Mouse (Mus musculus) layer of hippocampus, postnatal 25 days (tissue): ENCODE results near the gene Olfr341. TPM values are rescaled to one million over a fixed set of nuclear protein-coding genes. Genes with fewer than 3 reads are reported as not detected.

Experiments used
- DNase-seq, 2 experiments: peaks; one replicate each; pipeline ENCODE4 v3.0.0; 2022; ENCODE audit warnings: mixed read lengths in 2 of 2, low spot score in 1 of 2; ENCODE audit errors: extremely low spot score in 1 of 2
- total RNA-seq, 2 experiments: library from RNA; stranded (reverse); gene quantifications; 2 replicates each; pipeline ENCODE4 v1.2.3; 2021

Gene Olfr341
- total RNA-seq, result not detected

DNA sequence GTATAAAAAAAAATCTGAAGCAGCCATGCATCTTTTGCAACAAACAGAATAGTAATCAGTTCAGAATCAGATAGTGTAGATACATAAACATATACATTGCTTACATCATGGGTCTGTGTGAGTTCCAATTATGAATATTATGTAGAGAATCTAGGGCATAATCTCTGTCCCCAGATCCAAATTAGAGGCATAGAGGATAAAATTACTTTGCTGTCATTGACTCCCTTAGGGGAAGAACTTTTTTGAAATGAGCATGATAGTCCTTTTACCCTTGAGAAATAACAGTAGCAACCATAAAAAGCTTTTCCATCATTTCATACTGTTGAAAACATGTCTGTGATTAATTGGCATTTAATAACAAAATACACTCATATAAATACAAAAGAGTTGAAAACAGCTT is at the start of gene Olfr341:
Olfr341 (minus strand) TSS at position 101 of the 400 bp plus-strand sequence.
- DNase-seq, result no peak

DNA sequence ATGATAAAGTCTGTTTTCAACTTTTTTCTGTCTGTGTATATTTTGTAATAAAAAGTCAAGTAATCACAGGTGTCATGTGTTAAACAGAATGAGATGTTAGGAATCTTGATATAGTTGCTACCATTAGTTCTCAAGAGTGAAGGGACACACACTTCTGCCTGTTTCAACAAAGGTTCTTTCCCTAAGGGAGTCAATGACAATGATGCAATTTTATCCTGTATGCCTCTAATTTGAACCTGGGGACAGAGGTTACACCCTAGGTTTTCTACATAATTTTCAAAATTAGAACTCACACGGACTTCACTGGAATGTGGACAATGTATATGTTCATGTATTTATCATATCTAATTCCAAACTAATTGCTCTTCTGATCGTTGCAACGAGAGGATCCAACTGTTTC is 42.4 kb upstream of the Olfr341 start, which contains the start of gene Olfr342:
Olfr342 (plus strand) TSS at position 301 of the 400 bp plus-strand sequence.
- DNase-seq, result no peak

DNA sequence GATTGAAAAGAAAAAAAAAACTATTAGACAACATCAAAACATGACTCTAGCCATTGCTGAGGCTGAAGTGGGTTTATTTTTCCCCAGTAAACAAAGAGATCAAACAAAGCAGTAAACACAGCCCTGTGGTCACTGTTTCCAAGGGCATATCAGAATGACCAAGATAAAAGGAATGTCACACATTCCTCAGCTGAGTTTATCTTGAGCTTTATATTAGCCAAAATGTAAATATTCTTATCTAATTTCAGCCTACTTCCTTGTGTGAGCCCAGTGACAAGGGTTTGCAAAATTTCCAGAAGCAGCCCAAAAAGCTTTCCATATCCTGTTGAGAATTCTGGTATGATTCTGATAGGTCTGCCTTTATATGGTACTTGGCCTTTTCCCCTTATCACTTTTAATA is 8.6 kb downstream of the Olfr341 start:
- no peak for DNase-seq

DNA sequence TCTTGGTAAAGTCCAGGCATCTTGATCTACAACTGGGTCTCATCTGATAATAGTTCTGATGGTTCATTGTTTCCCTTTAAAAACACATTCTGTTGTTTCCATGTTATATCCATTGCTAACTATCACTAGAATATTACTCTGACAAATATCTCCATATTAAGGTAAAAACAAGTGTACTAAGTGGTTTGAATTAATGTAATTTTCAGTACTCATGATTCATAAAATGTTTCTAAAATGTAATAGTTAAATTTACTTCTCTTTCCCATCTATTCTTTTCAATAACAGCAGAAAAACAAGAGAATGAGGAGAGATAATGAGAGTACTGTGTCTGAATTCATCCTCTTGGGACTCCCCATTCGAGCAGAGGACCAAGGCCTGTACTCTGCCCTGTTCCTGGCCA is 30.0 kb downstream of the Olfr341 start, which contains the start of gene Olfr340:
Olfr340 (plus strand) TSS at position 301 of the 400 bp plus-strand sequence.
- DNase-seq, result no peak

Other genes with a start within 250 kb of the Olfr341 start
- gene Olfr338, start 108.9 kb downstream of the Olfr341 start, total RNA-seq, result not detected
- gene Olfr339, start 63.5 kb downstream of the Olfr341 start, total RNA-seq, result not detected
- gene Olfr340, start 29.9 kb downstream of the Olfr341 start, total RNA-seq, result not detected
- not detected for gene Olfr342, start 42.5 kb upstream of the Olfr341 start, total RNA-seq
- not detected for gene Olfr344, start 84.2 kb upstream of the Olfr341 start, total RNA-seq
- not detected for gene Olfr345, start 157.6 kb upstream of the Olfr341 start, total RNA-seq
- gene Olfr346, start 203.3 kb upstream of the Olfr341 start, total RNA-seq, result not detected
- gene Olfr347, start 249.4 kb upstream of the Olfr341 start, total RNA-seq, result not detected